Mouse (Mus musculus) WW6 (cell line): ENCODE results near the gene Rrp15.

Experiments used
- DNase-seq: peaks from one replicate; pipeline ENCODE4 v3.0.0-alpha.2; 2013; ENCODE audit warnings: low read depth, low spot score

Rrp15 gene

GRCm38 (mm10) chr1:186714215-186714614, 34.9 kb downstream of the Rrp15 start:
- no peak for DNase-seq

- DNase-seq: no peak
Measured at GRCm38 (mm10) chr1:186712802-186713471, 36.2 kb downstream of the Rrp15 start.

- DNase-seq: no peak
Measured at GRCm38 (mm10) chr1:186705915-186706248, 43.3 kb downstream of the Rrp15 start, which contains the start of gene Tgfb2. Tgfb2 (minus strand) TSS chr1:186705989.

- DNase-seq: no peak
Measured at GRCm38 (mm10) chr1:186705203-186705914, 43.8 kb downstream of the Rrp15 start.

GRCm38 (mm10) chr1:186703980-186704701, 45.0 kb downstream of the Rrp15 start:
- DNase-seq: no peak

GRCm38 (mm10) chr1:186703256-186703979, 45.7 kb downstream of the Rrp15 start:
- no peak for DNase-seq

- DNase-seq: no peak
Measured at GRCm38 (mm10) chr1:186702391-186703255, 46.5 kb downstream of the Rrp15 start.

- DNase-seq: no peak
Measured at GRCm38 (mm10) chr1:186701206-186701905, 47.8 kb downstream of the Rrp15 start.

- DNase-seq: no peak
Measured at GRCm38 (mm10) chr1:186700496-186700895, 48.7 kb downstream of the Rrp15 start.

- DNase-seq: no peak
Measured at GRCm38 (mm10) chr1:186698583-186699338, 50.4 kb downstream of the Rrp15 start.

GRCm38 (mm10) chr1:186696231-186696630, 52.9 kb downstream of the Rrp15 start:
- no peak for DNase-seq

- DNase-seq: no peak
Measured at GRCm38 (mm10) chr1:186695361-186695760, 53.8 kb downstream of the Rrp15 start.

- DNase-seq: no peak
Measured at GRCm38 (mm10) chr1:186692370-186692769, 56.8 kb downstream of the Rrp15 start.

- no peak for DNase-seq
Measured at GRCm38 (mm10) chr1:186691708-186692107, 57.5 kb downstream of the Rrp15 start.

GRCm38 (mm10) chr1:186684041-186684440, 65.1 kb downstream of the Rrp15 start:
- DNase-seq: no peak

GRCm38 (mm10) chr1:186682606-186683005, 66.6 kb downstream of the Rrp15 start:
- no peak for DNase-seq

GRCm38 (mm10) chr1:186677614-186678013, 71.5 kb downstream of the Rrp15 start:
- DNase-seq: no peak

- DNase-seq: no peak
Measured at GRCm38 (mm10) chr1:186676199-186676598, 73.0 kb downstream of the Rrp15 start.

- DNase-seq: no peak
Measured at GRCm38 (mm10) chr1:186675263-186675662, 73.9 kb downstream of the Rrp15 start.

GRCm38 (mm10) chr1:186674621-186675020, 74.5 kb downstream of the Rrp15 start:
- no peak for DNase-seq
